Mouse (Mus musculus) stomach, postnatal 0 days (tissue): Measurements from ENCODE around the gene Tnip1. TPM values are rescaled to one million over a fixed set of nuclear protein-coding genes. Genes with fewer than 3 reads are reported as not detected.

Source experiments
- ATAC-seq: fragments of 200-750 bp; cut with Nextera tagmentation; 2 replicates; pipeline ENCODE4 v1.8.0; 2017; ENCODE audit not compliant: low FRiP score, low TSS enrichment
- DNase-seq: peaks from one replicate; pipeline ENCODE4 v3.0.0-alpha.2; 2016; ENCODE audit warnings: low spot score
- H3K27ac ChIP-seq: fragments of 300-500 bp; sonication (generic); replicated peaks from 2 replicates; pipeline ENCODE4 v1.5.1; 2014; ENCODE audit warnings: mild to moderate bottlenecking, control low read depth
- H3K27me3 ChIP-seq: fragments of 300-500 bp; sonication (generic); 2 replicates; pipeline ENCODE4 v1.6.1; 2014; ENCODE audit warnings: low read length; ENCODE audit not compliant: control insufficient read depth, insufficient read depth
- H3K36me3 ChIP-seq: fragments of 300-500 bp; sonication (generic); 2 replicates; pipeline ENCODE4 v1.6.1; 2014; ENCODE audit warnings: low read length, mixed read lengths; ENCODE audit not compliant: control insufficient read depth, insufficient read depth
- H3K4me1 ChIP-seq: fragments of 300-500 bp; sonication (generic); replicated peaks from 2 replicates; pipeline ENCODE4 v1.6.1; 2014; ENCODE audit warnings: antibody characterized with exemption; ENCODE audit not compliant: control insufficient read depth, insufficient read depth
- H3K4me2 ChIP-seq: fragments of 300-500 bp; sonication (generic); replicated peaks from 2 replicates; pipeline ENCODE4 v1.6.1; 2014; ENCODE audit warnings: low read depth, mild to moderate bottlenecking, control low read depth, moderate library complexity
- H3K4me3 ChIP-seq: fragments of 300-500 bp; sonication (generic); 2 replicates; pipeline ENCODE4 v1.5.1; 2014; ENCODE audit warnings: low read depth, low read length, control low read depth
- H3K9ac ChIP-seq: fragments of 300-500 bp; sonication (generic); 2 replicates; pipeline ENCODE4 v1.6.1; 2014; ENCODE audit warnings: mild to moderate bottlenecking, low read length, control low read depth, mixed read lengths
- H3K9me3 ChIP-seq: fragments of 300-500 bp; sonication (generic); 2 replicates; pipeline ENCODE4 v1.6.1; 2016; ENCODE audit warnings: low read length; ENCODE audit not compliant: control insufficient read depth
- CTCF ChIP-seq: IDR thresholded peaks from 2 replicates; pipeline ENCODE4 v1.5.1; 2016; ENCODE audit warnings: antibody characterized with exemption, low read depth, mild to moderate bottlenecking, moderate library complexity
- EP300 ChIP-seq: optimal IDR thresholded peaks from 2 replicates; pipeline ENCODE3; 2016; ENCODE audit warnings: antibody characterized with exemption
- WGBS: fragments of 180-500 bp; shearing (Covaris S2); extraction: QIAGEN DNeasy Blood & Tissue Kit; methylation state at CpG from one replicate; pipeline ENCODE4 v1.1.7; 2014; 5-methylcytosine and 5-hydroxymethylcytosine counted together
- polyA plus RNA-seq: library from polyadenylated mRNA; unstranded; fragments of >200 nt; fragmentation: Nextera tagmentation; extraction: Ambion mirVana; gene quantifications from 2 replicates; pipeline ENCODE4 v1.2.1, GENCODE M21; 2015

Tnip1 gene
- polyA plus RNA-seq, 1 experiment from 2014 or later = 14.7 TPM

DNA sequence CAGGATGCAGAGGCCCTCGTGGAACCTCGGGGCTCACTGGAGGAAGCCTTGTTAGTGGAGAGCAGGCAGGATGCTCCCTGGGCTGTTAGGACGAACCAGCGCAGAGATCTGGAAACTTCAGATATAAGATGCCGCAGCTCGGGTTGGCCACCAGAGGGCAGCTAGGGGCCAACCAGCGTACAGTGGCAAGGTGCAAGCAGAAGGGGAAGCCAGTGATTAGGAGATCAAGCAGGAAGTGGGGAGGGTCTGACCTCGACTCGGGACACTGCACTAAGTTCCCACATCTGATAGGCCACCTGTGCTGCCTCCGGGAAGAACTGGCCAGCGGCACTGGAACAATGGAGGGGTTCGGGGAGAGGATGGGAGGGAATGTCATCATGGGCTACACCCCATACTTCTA, 35.6 kb upstream of the Tnip1 start:
- Histone ChIP-seq H3K9me3 (no peaks in the 10 kb centered on the region), H3K27me3 (no peaks in the 10 kb centered on the region), H3K9ac (no peak overlapping the region), H3K4me2 (no peak overlapping the region), H3K36me3 (peaks cover 45% of the 10 kb centered on the region), H3K4me3 (no peak overlapping the region), H3K4me1 (no peaks in the 10 kb centered on the region), H3K27ac (no peak overlapping the region)
- peak; percentile 94 for TF ChIP-seq CTCF
- TF ChIP-seq EP300 = no peak
- ATAC-seq (peak; percentile 75), DNase-seq (peak; percentile 58)
- WGBS = 8% methylated on average over 12 of the region's 12 CpGs

DNA sequence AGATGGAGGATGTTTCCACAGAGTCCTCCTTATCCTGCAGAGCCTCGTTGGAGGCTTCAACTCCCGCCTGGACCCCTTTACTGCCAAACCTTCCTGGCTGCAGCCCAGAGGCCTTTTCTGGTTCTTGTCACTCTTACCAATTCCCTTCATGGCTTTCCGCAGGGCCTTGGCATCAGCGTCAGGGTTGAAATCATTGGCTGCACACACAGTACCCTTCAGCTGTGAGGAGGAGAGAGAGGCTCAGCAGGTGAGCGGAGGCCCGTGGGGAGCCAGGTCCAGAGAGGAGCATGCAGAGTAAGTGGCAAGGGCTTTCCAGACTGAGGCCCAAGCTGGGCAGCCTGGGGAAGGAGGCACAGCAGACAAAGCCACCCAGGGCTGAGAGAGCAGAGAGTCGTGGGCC, 33.5 kb upstream of the Tnip1 start:
- Histone ChIP-seq H3K27me3 (no peaks in the 10 kb centered on the region), H3K27ac (no peak overlapping the region), H3K4me2 (no peak overlapping the region), H3K4me1 (no peaks in the 10 kb centered on the region), H3K36me3 (peaks cover 35% of the 10 kb centered on the region), H3K9me3 (no peaks in the 10 kb centered on the region), H3K4me3 (no peak overlapping the region), H3K9ac (no peak overlapping the region)
- DNase-seq (no peak), ATAC-seq (no peak)
- TF ChIP-seq EP300 (no peak), CTCF (no peak)
- WGBS = 59% methylated on average over 7 of the region's 7 CpGs

DNA sequence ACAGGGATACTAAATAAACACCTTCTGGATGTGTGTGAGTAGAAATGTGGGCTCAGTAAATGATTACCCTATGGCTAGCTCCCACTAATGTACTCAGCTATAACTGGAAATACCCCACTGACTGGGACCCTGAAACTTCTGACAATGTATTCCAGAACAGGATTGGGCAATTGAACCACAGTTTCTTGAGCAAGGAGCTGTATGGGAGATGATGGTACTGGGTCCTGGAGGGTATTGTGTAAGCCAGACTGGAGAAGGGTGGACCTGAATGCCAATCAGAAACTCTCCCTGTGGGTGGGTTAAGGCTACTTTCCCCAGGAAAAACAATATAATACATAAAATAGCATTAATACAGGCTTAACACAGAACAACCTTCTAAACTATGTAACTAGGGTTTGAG, 27.2 kb upstream of the Tnip1 start:
- ATAC-seq (no peak), DNase-seq (no peak)
- TF ChIP-seq EP300 (no peak), CTCF (no peak)
- no peak overlapping the region for H3K4me3 ChIP-seq
- H3K27me3 ChIP-seq = no peaks in the 10 kb centered on the region
- no peaks in the 10 kb centered on the region for H3K4me1 ChIP-seq
- H3K4me2 ChIP-seq = no peak overlapping the region
- H3K27ac ChIP-seq = no peak overlapping the region
- H3K9me3 ChIP-seq = no peaks in the 10 kb centered on the region
- no peak overlapping the region for H3K9ac ChIP-seq
- peaks cover 20% of the 10 kb centered on the region for H3K36me3 ChIP-seq

DNA sequence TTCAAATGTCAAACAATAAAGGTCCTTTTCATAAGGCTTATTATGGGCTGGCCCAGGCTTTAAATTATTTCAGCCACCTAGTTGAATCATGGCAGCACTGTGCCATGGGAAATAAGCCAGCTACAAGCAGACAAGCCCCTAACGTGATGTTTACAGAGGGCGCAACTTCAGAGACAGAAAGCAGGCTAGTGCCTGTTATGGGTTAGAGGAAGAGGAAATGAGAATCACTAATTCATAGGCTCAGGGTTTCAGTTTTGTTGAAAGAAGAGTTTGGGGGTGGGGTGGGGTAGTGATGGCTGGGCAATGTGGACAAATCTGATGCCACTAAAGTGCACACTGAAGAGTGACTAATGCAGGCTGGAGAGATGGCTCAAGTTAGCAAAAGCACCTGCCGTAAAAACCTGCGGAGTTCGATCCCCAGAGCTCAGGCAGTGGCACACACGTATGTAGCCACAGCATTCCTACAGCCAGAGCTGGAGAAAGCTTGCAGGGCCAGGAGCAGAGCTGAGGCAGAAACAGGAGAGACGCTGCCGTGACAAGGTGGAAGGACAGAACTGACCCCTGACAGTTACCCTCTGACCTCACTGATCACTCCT, 26.1 kb upstream of the Tnip1 start:
- H3K9ac ChIP-seq = no peak overlapping the region
- H3K9me3 ChIP-seq = no peaks in the 10 kb centered on the region
- no peak overlapping the region; the same call in 1 of the 2 replicates for H3K27ac ChIP-seq
- H3K4me1 ChIP-seq = no peaks in the 10 kb centered on the region
- peaks cover 21% of the 10 kb centered on the region for H3K36me3 ChIP-seq
- no peak overlapping the region for H3K4me2 ChIP-seq
- WGBS = 63% methylated on average over 8 of the region's 8 CpGs
- no peaks in the 10 kb centered on the region for H3K27me3 ChIP-seq
- H3K4me3 ChIP-seq = no peak overlapping the region
- DNase-seq = no peak
- TF ChIP-seq EP300 = no peak
- no peak for TF ChIP-seq CTCF
- no peak for ATAC-seq

DNA sequence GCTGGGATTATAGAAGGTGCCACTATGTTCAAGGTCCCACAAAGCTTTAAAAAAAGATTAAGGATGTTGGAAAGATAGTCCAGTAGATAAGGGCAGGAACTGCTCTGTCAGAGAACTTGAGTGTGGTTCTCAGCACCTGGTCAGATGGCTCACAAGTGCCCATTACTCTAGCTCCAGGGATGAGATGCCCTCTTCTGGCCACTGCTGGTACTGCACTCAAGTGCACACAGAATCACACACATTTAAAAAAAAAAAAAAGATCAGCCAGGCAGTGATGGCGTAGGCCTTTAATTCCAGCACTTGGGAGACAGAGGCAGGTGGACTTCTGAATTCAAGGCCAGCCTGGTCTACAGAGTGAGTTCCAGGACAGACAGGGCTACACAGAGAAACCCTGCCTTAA, 25.3 kb upstream of the Tnip1 start:
- DNase-seq (peak; percentile 52), ATAC-seq (no peak)
- no peak overlapping the region for H3K4me2 ChIP-seq
- no peak overlapping the region for H3K4me3 ChIP-seq
- H3K9ac ChIP-seq = no peak overlapping the region
- no peaks in the 10 kb centered on the region for H3K9me3 ChIP-seq
- 86% methylated on average over 1 of the region's 1 CpGs for WGBS
- TF ChIP-seq CTCF (peak; percentile 80), EP300 (no peak)
- H3K27me3 ChIP-seq = no peaks in the 10 kb centered on the region
- no peaks in the 10 kb centered on the region for H3K4me1 ChIP-seq
- H3K27ac ChIP-seq = no peak overlapping the region
- H3K36me3 ChIP-seq = peaks cover 21% of the 10 kb centered on the region

DNA sequence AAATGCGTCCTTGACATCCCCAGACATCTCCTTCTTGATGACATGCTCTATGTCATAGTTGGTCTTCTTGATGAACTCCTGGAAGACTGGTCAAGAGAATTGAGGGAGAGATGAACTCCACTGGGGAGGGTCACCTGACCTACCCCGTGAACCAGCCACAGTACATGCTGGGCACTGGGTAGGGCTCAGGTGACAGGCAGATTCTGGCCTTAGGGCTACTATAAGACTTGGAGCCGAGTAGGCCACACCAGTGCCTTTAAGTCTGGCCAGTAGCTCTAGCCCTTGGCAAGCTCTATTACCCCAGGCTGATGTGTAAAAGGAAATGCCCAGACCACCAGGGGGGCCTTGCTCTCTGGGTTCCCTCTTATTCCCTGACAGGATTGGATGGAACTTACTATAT, 22.4 kb upstream of the Tnip1 start:
- H3K4me2 ChIP-seq = no peak overlapping the region
- DNase-seq (no peak), ATAC-seq (no peak)
- no peak overlapping the region for H3K9ac ChIP-seq
- H3K4me1 ChIP-seq = no peaks in the 10 kb centered on the region
- no peak for TF ChIP-seq EP300
- no peak for TF ChIP-seq CTCF
- no peaks in the 10 kb centered on the region for H3K27me3 ChIP-seq
- H3K4me3 ChIP-seq = no peak overlapping the region
- peaks cover 22% of the 10 kb centered on the region for H3K36me3 ChIP-seq
- H3K27ac ChIP-seq = no peak overlapping the region
- WGBS = 81% methylated on average over 3 of the region's 3 CpGs
- no peaks in the 10 kb centered on the region for H3K9me3 ChIP-seq
